Mouse (Mus musculus) C2C12 (cell line): Measurements from ENCODE around the gene Spon1. TPM values are rescaled to one million over a fixed set of nuclear protein-coding genes. Genes with fewer than 3 reads are reported as not detected.

Experiments
- H3K27me3 ChIP-seq: one replicate; pipeline ENCODE4 v1.6.1; 2011; ENCODE audit not compliant: control insufficient read depth, insufficient read depth, insufficient read length
- H3K36me3 ChIP-seq: one replicate; pipeline ENCODE4 v1.6.1; 2011; ENCODE audit not compliant: control insufficient read depth, insufficient read depth
- H3K4me3 ChIP-seq: one replicate; pipeline ENCODE4 v1.5.1; 2011; ENCODE audit warnings: mild to moderate bottlenecking, control low read depth; ENCODE audit not compliant: poor library complexity, insufficient read depth, severe bottlenecking
- H3K79me2 ChIP-seq: one replicate; pipeline ENCODE4 v1.6.1; 2011; ENCODE audit not compliant: control insufficient read depth, insufficient read depth
- H3K79me3 ChIP-seq: one replicate; pipeline ENCODE4 v1.6.1; 2011; ENCODE audit warnings: low read depth, control low read depth
- H3ac ChIP-seq: one replicate; pipeline ENCODE3; 2011; ENCODE audit warnings: low read depth; ENCODE audit not compliant: control insufficient read depth, insufficient read length
- CEBPB ChIP-seq: IDR thresholded peaks from one replicate; pipeline ENCODE4 v1.6.1; 2011; ENCODE audit warnings: low read depth, mild to moderate bottlenecking, control low read depth, moderate library complexity
- CTCF ChIP-seq: IDR thresholded peaks from one replicate; pipeline ENCODE4 v1.5.1; 2011; ENCODE audit not compliant: control insufficient read depth, insufficient read depth, insufficient read length
- FOSL1 ChIP-seq: IDR thresholded peaks from one replicate; pipeline ENCODE4 v1.8.0; 2011; ENCODE audit warnings: mild to moderate bottlenecking, low read length; ENCODE audit not compliant: poor library complexity, insufficient read depth, severe bottlenecking
- MAX ChIP-seq: IDR thresholded peaks from one replicate; pipeline ENCODE4 v1.6.1; 2011; ENCODE audit warnings: mild to moderate bottlenecking, control low read depth
- MYOD1 ChIP-seq: IDR thresholded peaks from one replicate; pipeline ENCODE4 v1.6.1; 2011; ENCODE audit warnings: low read depth; ENCODE audit not compliant: control insufficient read depth, insufficient read length
- MYOG ChIP-seq: IDR thresholded peaks from one replicate; pipeline ENCODE4 v1.6.1; 2011; ENCODE audit not compliant: control insufficient read depth, insufficient read length; ENCODE audit errors: extremely low read depth
- USF1 ChIP-seq: IDR thresholded peaks from one replicate; pipeline ENCODE4 v1.6.1; 2011; ENCODE audit warnings: low read depth, mild to moderate bottlenecking, control low read depth, moderate library complexity
- polyA plus RNA-seq: library from polyadenylated mRNA; unstranded; fragments of >200 nt; fragmentation: generic; extraction: Trizol; gene quantifications from one replicate; pipeline ENCODE4 v1.2.1, GENCODE M21; 2012; ENCODE audit warnings: missing spikeins

Gene Spon1
- polyA plus RNA-seq, 1 experiment = 0.06 TPM

DNA sequence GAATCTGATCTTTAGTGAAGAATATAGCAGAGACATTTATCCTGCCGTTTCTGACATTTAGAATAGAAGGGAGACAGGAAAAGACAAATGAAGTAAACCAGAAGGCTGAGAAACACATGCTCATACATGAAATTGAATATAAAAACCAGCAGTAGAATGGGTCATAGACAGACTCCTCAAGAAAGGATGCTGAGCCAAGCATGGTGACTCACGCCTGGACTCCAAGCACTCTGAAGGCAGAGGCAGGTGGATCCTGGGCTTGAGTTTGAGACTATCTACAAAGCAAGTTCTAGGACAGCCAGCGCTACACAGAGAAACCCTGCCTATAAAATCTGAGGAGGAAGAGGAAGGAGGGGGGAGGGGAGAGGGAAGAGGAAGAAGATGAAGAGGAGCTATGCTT is 324.4 kb downstream of the Spon1 start:
- TF ChIP-seq USF1 (no peak), MYOG (no peak), CTCF (no peak), FOSL1 (no peak), CEBPB (no peak), MYOD1 (no peak), MAX (no peak)
- Histone ChIP-seq H3K79me2 (peaks cover 100% of the 10 kb centered on the region), H3K79me3 (peaks cover 91% of the 10 kb centered on the region), H3K27me3 (no peaks in the 10 kb centered on the region), H3K36me3 (no peaks in the 10 kb centered on the region), H3K4me3 (no peak overlapping the region), H3ac (no peak overlapping the region)

DNA sequence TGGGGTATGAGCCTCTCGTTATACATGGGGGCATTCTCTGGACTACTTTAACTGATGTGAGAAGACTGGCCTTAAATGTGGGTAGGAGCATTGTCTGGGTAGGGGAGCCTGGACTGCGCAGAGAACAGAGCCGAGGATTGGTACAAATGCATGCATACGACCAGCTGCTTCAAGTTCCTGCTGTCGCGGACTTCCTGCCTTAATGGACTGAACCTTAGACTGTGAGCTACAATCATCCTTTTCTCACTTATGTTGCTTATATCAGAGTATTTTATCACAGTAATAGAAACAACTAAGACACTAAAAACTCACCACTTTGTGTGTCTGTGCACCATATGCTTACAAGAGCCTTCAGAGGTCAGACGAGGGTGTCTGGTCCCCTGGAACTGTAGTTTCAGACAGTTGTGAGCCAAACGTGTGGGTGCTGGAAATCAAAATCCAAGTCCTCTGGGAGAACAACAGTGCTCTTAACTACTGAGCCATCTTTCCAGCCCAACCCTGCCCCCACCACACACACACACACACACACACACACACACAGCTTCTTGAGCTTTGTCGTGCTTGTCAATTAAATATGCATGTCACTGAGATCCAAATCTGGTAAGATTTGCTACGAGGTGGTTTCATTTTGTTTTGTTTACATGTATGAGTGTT is 325.2 kb downstream of the Spon1 start:
- peaks cover 91% of the 10 kb centered on the region for H3K79me3 ChIP-seq
- H3K4me3 ChIP-seq = no peak overlapping the region
- TF ChIP-seq USF1 = no peak
- TF ChIP-seq FOSL1 = no peak
- no peak for TF ChIP-seq MYOD1
- TF ChIP-seq MAX = no peak
- no peak for TF ChIP-seq MYOG
- no peak for TF ChIP-seq CEBPB
- no peak for TF ChIP-seq CTCF
- peaks cover 100% of the 10 kb centered on the region for H3K79me2 ChIP-seq
- no peaks in the 10 kb centered on the region for H3K36me3 ChIP-seq
- no peaks in the 10 kb centered on the region for H3K27me3 ChIP-seq
- no peak overlapping the region for H3ac ChIP-seq
